Mouse (Mus musculus) E14TG2a.4 (cell line): ENCODE measurements around the gene Fam206a.

Source experiments
- H3K27me3 ChIP-seq: 2 replicates; pipeline ENCODE4 v1.6.1; 2014; ENCODE audit warnings: low read length, control low read depth; ENCODE audit not compliant: insufficient read depth
- H3K36me3 ChIP-seq: 2 replicates; pipeline ENCODE4 v1.6.1; 2014; ENCODE audit warnings: low read length, control low read depth; ENCODE audit not compliant: insufficient read depth
- H3K4me1 ChIP-seq: replicated peaks from 2 replicates; pipeline ENCODE4 v1.6.1; 2014; ENCODE audit warnings: low read depth, low read length, control low read depth
- H3K4me3 ChIP-seq: replicated peaks from 2 replicates; pipeline ENCODE4 v1.5.1; 2014; ENCODE audit warnings: mild to moderate bottlenecking, low read length
- H3K9me3 ChIP-seq: 2 replicates; pipeline ENCODE4 v1.6.1; 2014; ENCODE audit warnings: low read length, control low read depth
- CTCF ChIP-seq: conservative IDR thresholded peaks from 2 replicates; pipeline ENCODE4 v1.5.1; 2014; ENCODE audit warnings: low read length
- NANOG ChIP-seq: IDR thresholded peaks from 2 replicates; pipeline ENCODE4 v1.6.1; 2014; ENCODE audit warnings: borderline replicate concordance, low read length, mixed read lengths
- POU5F1 ChIP-seq: IDR thresholded peaks from 2 replicates; pipeline ENCODE4 v1.6.1; 2014; ENCODE audit warnings: low read length, borderline replicate concordance

The Fam206a gene

DNA sequence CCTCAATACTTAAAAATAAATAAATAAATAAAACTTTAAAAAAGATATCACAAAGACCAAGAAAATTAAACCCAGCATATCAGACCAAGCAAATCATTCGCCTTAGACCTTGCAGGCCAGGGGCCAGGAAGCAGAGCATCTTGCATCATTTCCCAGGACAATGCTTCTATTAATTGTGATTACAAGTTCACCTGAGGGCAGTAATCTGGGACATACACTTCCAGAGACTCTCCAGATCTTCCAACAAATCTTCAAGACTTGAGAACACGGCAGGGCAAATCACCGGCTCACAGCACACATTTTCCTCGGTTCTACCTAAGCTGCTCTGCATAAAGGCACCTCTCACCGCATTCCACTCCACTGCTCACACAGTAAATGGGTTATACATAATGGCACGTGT lies 45.9 kb downstream of the Fam206a start:
- H3K9me3 ChIP-seq, result no peaks in the 10 kb centered on the region
- H3K27me3 ChIP-seq, result no peaks in the 10 kb centered on the region
- TF ChIP-seq NANOG, result no peak
- TF ChIP-seq POU5F1, result no peak
- TF ChIP-seq CTCF, result no peak
- peaks cover 73% of the 10 kb centered on the region for H3K4me1 ChIP-seq
- H3K36me3 ChIP-seq, result peaks cover 18% of the 10 kb centered on the region
- H3K4me3 ChIP-seq, result no peak overlapping the region

- TF ChIP-seq POU5F1 (no peak), CTCF (no peak), NANOG (no peak)
- H3K4me1 ChIP-seq, result peaks cover 83% of the 10 kb centered on the region
- no peaks in the 10 kb centered on the region for H3K27me3 ChIP-seq
- H3K4me3 ChIP-seq, result no peak overlapping the region
- no peaks in the 10 kb centered on the region for H3K36me3 ChIP-seq
- no peaks in the 10 kb centered on the region for H3K9me3 ChIP-seq
These were observed 48.6 kb downstream of the Fam206a start for GRCm38 (mm10) chr4:56850724-56851123.

- no peaks in the 10 kb centered on the region for H3K9me3 ChIP-seq
- no peaks in the 10 kb centered on the region for H3K36me3 ChIP-seq
- peaks cover 89% of the 10 kb centered on the region for H3K4me1 ChIP-seq
- TF ChIP-seq POU5F1 (no peak), CTCF (no peak), NANOG (no peak)
- no peaks in the 10 kb centered on the region for H3K27me3 ChIP-seq
- H3K4me3 ChIP-seq, result peak overlapping the region; percentile 42
These were observed 53.8 kb downstream of the Fam206a start for GRCm38 (mm10) chr4:56855935-56856334.

DNA sequence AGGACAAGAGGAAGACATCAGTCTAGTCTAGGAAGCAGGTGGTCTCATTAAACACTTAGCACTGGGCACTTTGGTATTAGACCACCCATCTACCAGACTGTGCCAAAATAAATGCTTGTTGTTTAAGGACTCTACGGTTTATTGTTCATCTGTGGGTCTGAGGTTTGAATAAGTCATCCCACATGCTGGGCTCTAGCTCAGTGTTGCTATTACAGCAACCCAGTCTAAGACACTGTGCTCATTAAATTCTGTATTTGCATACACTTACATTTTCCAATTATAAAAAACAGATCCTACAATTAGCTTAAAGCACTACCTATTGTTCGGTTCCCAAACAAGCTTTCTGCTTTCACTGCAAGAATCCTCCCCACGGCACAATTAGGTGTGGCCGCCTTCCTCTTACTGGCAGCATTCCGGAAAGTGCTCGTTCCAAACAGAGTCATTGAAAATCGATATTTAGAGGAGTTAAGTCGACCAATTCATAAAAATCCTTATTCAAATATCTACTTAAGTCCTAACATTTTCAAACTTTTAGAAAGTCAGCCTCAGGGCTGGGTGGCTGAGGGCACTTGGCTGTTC lies 54.3 kb downstream of the Fam206a start:
- no peaks in the 10 kb centered on the region for H3K36me3 ChIP-seq
- TF ChIP-seq NANOG, result peak; percentile 37; the same call in 1 of the 2 replicates
- TF ChIP-seq POU5F1, result no peak
- no peaks in the 10 kb centered on the region for H3K27me3 ChIP-seq
- H3K4me3 ChIP-seq, result peak overlapping the region; percentile 42
- no peaks in the 10 kb centered on the region for H3K9me3 ChIP-seq
- H3K4me1 ChIP-seq, result peaks cover 86% of the 10 kb centered on the region

DNA sequence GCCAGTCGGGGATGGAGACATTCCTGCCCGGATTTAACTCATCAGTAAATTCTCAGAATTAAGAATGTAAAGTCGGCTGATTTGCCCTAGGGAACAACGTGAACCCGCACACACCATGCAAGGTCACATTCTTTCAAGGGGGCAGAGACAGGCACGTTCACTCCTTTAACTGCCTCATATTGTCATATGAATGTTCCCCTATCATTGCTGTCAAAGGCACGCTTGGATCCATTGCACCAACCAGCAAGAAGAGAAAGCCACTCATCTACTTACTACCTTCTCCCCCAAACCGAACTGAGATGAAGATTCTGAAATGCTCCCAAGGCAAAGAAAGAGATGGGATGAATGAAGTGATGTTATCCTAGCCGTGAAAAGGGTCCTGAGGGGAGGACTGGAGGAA lies 56.6 kb downstream of the Fam206a start:
- H3K27me3 ChIP-seq, result peaks cover 3% of the 10 kb centered on the region; the same call in 1 of the 2 replicates
- no peak for TF ChIP-seq CTCF
- TF ChIP-seq POU5F1, result no peak
- peak; percentile 90 for TF ChIP-seq NANOG

More for the DNA sequence above, 56.6 kb downstream of the Fam206a start:
- no peaks in the 10 kb centered on the region for H3K9me3 ChIP-seq
- peaks cover 89% of the 10 kb centered on the region for H3K4me1 ChIP-seq
- H3K4me3 ChIP-seq, result peak overlapping the region; percentile 24; the same call in 1 of the 2 replicates
- no peaks in the 10 kb centered on the region for H3K36me3 ChIP-seq
